ENCODE assay signal across 7 mouse cellular contexts in genomic region chr11:117174924-117175323, GRCm38 (mm10). TPM values are rescaled to one million over a fixed set of nuclear protein-coding genes. Genes with fewer than 3 reads are reported as not detected.
A peak's percentile ranks its signal among the peaks of the same experiment; 100 is the strongest.
DNase-seq lines count a peak whose midpoint lies in the region; ATAC-seq and TF ChIP-seq lines count a peak whose summit lies in the region.

No protein-coding gene starts in this region.

- peak; percentile 20 for TF ChIP-seq POLR2A in ES-Bruce4 (IDR thresholded peaks at IDR 0.05; ENCODE audit: insufficient read depth, low read length)
- TF ChIP-seq POLR2A in olfactory bulb, adult 2 months (IDR thresholded peaks at IDR 0.05; ENCODE audit: insufficient read depth, low read depth, low read length): no peak

- no peaks in the 10 kb centered on the region for H3K36me3 ChIP-seq in ES-Bruce4 (ENCODE audit: control insufficient read depth, insufficient read depth, low read length, poor library complexity, severe bottlenecking)
- no peaks in the 10 kb centered on the region for H3K36me3 ChIP-seq in forebrain, embryonic 13.5 days (ENCODE audit: poor library complexity, severe bottlenecking)
- H3K36me3 ChIP-seq in liver, embryonic 16.5 days (ENCODE audit: control insufficient read depth, insufficient read depth): no peaks in the 10 kb centered on the region

- peak overlapping the region; percentile 27; the same call in 1 of the 2 replicates for H3K27ac ChIP-seq in ES-Bruce4 (ENCODE audit: insufficient read depth, low read length)
- H3K27ac ChIP-seq in forebrain, embryonic 13.5 days: peak overlapping the region; percentile 54
- H3K27ac ChIP-seq in liver, embryonic 16.5 days (ENCODE audit: low read length): no peak overlapping the region
- H3K27ac ChIP-seq in olfactory bulb, adult 2 months (ENCODE audit: insufficient read depth, low read depth, low read length): peak overlapping the region; percentile 88

- no peak for TF ChIP-seq EP300 in ES-Bruce4 (IDR thresholded peaks at IDR 0.05; ENCODE audit: insufficient read depth, low read depth, low read length)

- no peaks in the 10 kb centered on the region for H3K27me3 ChIP-seq in ES-Bruce4 (ENCODE audit: control insufficient read depth, insufficient read depth, low read length, poor library complexity, severe bottlenecking)
- no peaks in the 10 kb centered on the region for H3K27me3 ChIP-seq in forebrain, embryonic 13.5 days
- no peaks in the 10 kb centered on the region for H3K27me3 ChIP-seq in liver, embryonic 16.5 days (ENCODE audit: control insufficient read depth, insufficient read depth, low read depth, low read length)

- peak; percentile 88 for DNase-seq in A20 (ENCODE audit: low read depth, low spot score)
- peak; percentile 81 for DNase-seq in induced T-regulatory cell, adult 2 months (ENCODE audit: low read depth)
- DNase-seq in layer of hippocampus, postnatal 25 days (ENCODE audit: extremely low spot score in 1 of 2, low spot score in 1 of 2): no peak

- TF ChIP-seq CTCF in ES-Bruce4 (IDR thresholded peaks at IDR 0.05; ENCODE audit: low read depth, low read length): no peak
- TF ChIP-seq CTCF in olfactory bulb, adult 2 months (IDR thresholded peaks at IDR 0.05; ENCODE audit: insufficient read depth, low read depth, low read length): no peak

- H3K4me2 ChIP-seq in forebrain, embryonic 13.5 days: peak overlapping the region; percentile 49
- H3K4me2 ChIP-seq in liver, embryonic 16.5 days (ENCODE audit: low read depth, low read length): 0 out of 2 replicates have a peak overlapping the region, but pooled peaks have one; percentile 3

- H3K4me3 ChIP-seq in ES-Bruce4 (ENCODE audit: low read depth, low read length): peak overlapping the region; percentile 64
- peak overlapping the region; percentile 25 for H3K4me3 ChIP-seq in forebrain, embryonic 13.5 days
- 0 out of 2 replicates have a peak overlapping the region, but pooled peaks have one; percentile 14 for H3K4me3 ChIP-seq in liver, embryonic 16.5 days (ENCODE audit: low read depth, low read length)
- no peak overlapping the region; the same call in 1 of the 2 replicates for H3K4me3 ChIP-seq in olfactory bulb, adult 2 months (ENCODE audit: insufficient read depth, low read depth, low read length)

- H3K9ac ChIP-seq in ES-Bruce4 (ENCODE audit: low read depth, poor library complexity, severe bottlenecking): peak overlapping the region; percentile 16
- H3K9ac ChIP-seq in forebrain, embryonic 13.5 days: peak overlapping the region; percentile 5; the same call in 1 of the 2 replicates
- H3K9ac ChIP-seq in liver, embryonic 16.5 days (ENCODE audit: low read depth, low read length): no peak overlapping the region

- H3K9me3 ChIP-seq in ES-Bruce4 (replicated peaks; ENCODE audit: control insufficient read depth, insufficient read depth, low read length, poor library complexity, severe bottlenecking): no peaks in the 10 kb centered on the region
- H3K9me3 ChIP-seq in forebrain, embryonic 13.5 days (replicated peaks): peaks cover 2% of the 10 kb centered on the region; the same call in 1 of the 2 replicates
- H3K9me3 ChIP-seq in liver, embryonic 16.5 days (replicated peaks; ENCODE audit: control insufficient read depth, low read length): no peaks in the 10 kb centered on the region

- no peak for ATAC-seq in forebrain, embryonic 13.5 days
- ATAC-seq in liver, embryonic 16.5 days (ENCODE audit: low read depth): no peak

- WGBS in forebrain, embryonic 13.5 days: 54% methylated on average over 15 of the region's 15 CpGs
- 27% methylated on average over 15 of the region's 15 CpGs for WGBS in liver, embryonic 16.5 days (ENCODE audit: insufficient replicate concordance)
- WGBS in olfactory bulb, adult 2 months: 26% methylated on average over 15 of the region's 15 CpGs

- no peaks in the 10 kb centered on the region for H3K4me1 ChIP-seq in ES-Bruce4 (ENCODE audit: control insufficient read depth, insufficient read depth, low read length)
- peaks cover 23% of the 10 kb centered on the region for H3K4me1 ChIP-seq in forebrain, embryonic 13.5 days
- no peaks in the 10 kb centered on the region; the same call in 1 of the 2 replicates for H3K4me1 ChIP-seq in liver, embryonic 16.5 days (ENCODE audit: control insufficient read depth, low read depth, low read length)
- H3K4me1 ChIP-seq in olfactory bulb, adult 2 months (ENCODE audit: control insufficient read depth, insufficient read depth, low read length): peaks cover 57% of the 10 kb centered on the region

RNA-seq across cellular contexts. Expression of gene Sept9, which starts 24.5 kb away (rescaled TPM):
- 123 and 146 TPM in 2 replicates for polyA plus RNA-seq in ES-Bruce4 (2011; ENCODE audit: insufficient read depth, insufficient read length, low read depth, missing spikeins)
- polyA plus RNA-seq in forebrain, embryonic 13.5 days (2015; fragmentation: Nextera tagmentation; extraction: Ambion mirVana): 142 and 148 TPM in 2 replicates
- 39.1 and 40.8 TPM in 2 replicates for polyA plus RNA-seq in liver, embryonic 16.5 days (2015; fragmentation: Nextera tagmentation; extraction: Ambion mirVana)
- polyA plus RNA-seq in olfactory bulb, adult 2 months (2012; ENCODE audit: insufficient read depth, insufficient read length, low replicate concordance, missing spikeins): 157 TPM in 1 of 2 replicates, not detected in the other
- total RNA-seq in layer of hippocampus, postnatal 25 days (2021): 100 to 1,000 TPM; 114 to 119 TPM

RNA-seq across cellular contexts. Expression of gene Sec14l1, which starts 60.0 kb away (rescaled TPM):
- polyA plus RNA-seq in ES-Bruce4 (2011; ENCODE audit: insufficient read depth, insufficient read length, low read depth, missing spikeins): 77.5 and 77.7 TPM in 2 replicates
- polyA plus RNA-seq in forebrain, embryonic 13.5 days (2015; fragmentation: Nextera tagmentation; extraction: Ambion mirVana): 60.3 and 62.1 TPM in 2 replicates
- polyA plus RNA-seq in liver, embryonic 16.5 days (2015; fragmentation: Nextera tagmentation; extraction: Ambion mirVana): 18.4 and 19.3 TPM in 2 replicates
- polyA plus RNA-seq in olfactory bulb, adult 2 months (2012; ENCODE audit: insufficient read depth, insufficient read length, low replicate concordance, missing spikeins): not detected in 2 replicates
- total RNA-seq in layer of hippocampus, postnatal 25 days (2021): 100 to 1,000 TPM; 216 to 234 TPM

Comparison
In these comparisons a context has a peak if more than half of its experiments do, and no peak if none do; other contexts are left out.
1. DNase-seq: peak in A20 (single experiment) and induced T-regulatory cell, adult 2 months (single experiment); none in layer of hippocampus, postnatal 25 days (0 of 2).